Mouse (Mus musculus) spleen, adult 2 months (tissue): ENCODE data around the gene Dennd4a.

ENCODE experiments used
- CTCF ChIP-seq: fragments of 200-500 bp; IDR thresholded peaks from 2 replicates; pipeline ENCODE4 v1.5.1; 2011; ENCODE audit warnings: mild to moderate bottlenecking, inconsistent platforms; ENCODE audit not compliant: insufficient read depth, insufficient read length, insufficient replicate concordance; ENCODE audit errors: extremely low read depth
- POLR2A ChIP-seq: fragments of 200-500 bp; IDR thresholded peaks from 2 replicates; pipeline ENCODE4 v1.6.1; 2011; ENCODE audit warnings: low read depth, low read length, inconsistent platforms

- TF ChIP-seq CTCF (no peak), POLR2A (no peak)
These were observed 126.4 kb downstream of the Dennd4a start for GRCm38 (mm10) chr9:64937491-64937890.
